Mouse (Mus musculus) brain, embryonic 14.5 days (tissue): ENCODE results near the gene Als2cr12.
"Not testable (repeated sequence)": the region's sequence is repeated elsewhere in the genome, so short reads cannot be mapped to it uniquely, and the experiment has no call there.

Experiments
- CTCF ChIP-seq: fragments of 200-500 bp; IDR thresholded peaks from 2 replicates; pipeline ENCODE4 v1.5.1; 2012; ENCODE audit warnings: inconsistent platforms, mild to moderate bottlenecking, moderate library complexity, borderline replicate concordance; ENCODE audit not compliant: insufficient read depth, insufficient read length; ENCODE audit errors: extremely low read depth
- POLR2A ChIP-seq: fragments of 200-500 bp; IDR thresholded peaks from 2 replicates; pipeline ENCODE4 v1.6.1; 2012; ENCODE audit warnings: mild to moderate bottlenecking, inconsistent platforms, borderline replicate concordance; ENCODE audit not compliant: poor library complexity, insufficient read depth, insufficient read length, severe bottlenecking; ENCODE audit errors: extremely low read depth

GRCm38 (mm10) chr1:58678412-58678811, 17.4 kb downstream of the Als2cr12 start:
- not testable (repeated sequence) for TF ChIP-seq POLR2A, CTCF
